Mouse (Mus musculus) thymus, postnatal 10 days (tissue): ENCODE data around the gene Entpd4b.
"Not testable (repeated sequence)": the region's sequence is repeated elsewhere in the genome, so short reads cannot be mapped to it uniquely, and the experiment has no call there.

ENCODE experiments used
- DNase-seq, 2 experiments: peaks; one replicate each; pipeline ENCODE4 v3.0.0; 2021; ENCODE audit warnings: low spot score in 2 of 2

The Entpd4b gene

DNA sequence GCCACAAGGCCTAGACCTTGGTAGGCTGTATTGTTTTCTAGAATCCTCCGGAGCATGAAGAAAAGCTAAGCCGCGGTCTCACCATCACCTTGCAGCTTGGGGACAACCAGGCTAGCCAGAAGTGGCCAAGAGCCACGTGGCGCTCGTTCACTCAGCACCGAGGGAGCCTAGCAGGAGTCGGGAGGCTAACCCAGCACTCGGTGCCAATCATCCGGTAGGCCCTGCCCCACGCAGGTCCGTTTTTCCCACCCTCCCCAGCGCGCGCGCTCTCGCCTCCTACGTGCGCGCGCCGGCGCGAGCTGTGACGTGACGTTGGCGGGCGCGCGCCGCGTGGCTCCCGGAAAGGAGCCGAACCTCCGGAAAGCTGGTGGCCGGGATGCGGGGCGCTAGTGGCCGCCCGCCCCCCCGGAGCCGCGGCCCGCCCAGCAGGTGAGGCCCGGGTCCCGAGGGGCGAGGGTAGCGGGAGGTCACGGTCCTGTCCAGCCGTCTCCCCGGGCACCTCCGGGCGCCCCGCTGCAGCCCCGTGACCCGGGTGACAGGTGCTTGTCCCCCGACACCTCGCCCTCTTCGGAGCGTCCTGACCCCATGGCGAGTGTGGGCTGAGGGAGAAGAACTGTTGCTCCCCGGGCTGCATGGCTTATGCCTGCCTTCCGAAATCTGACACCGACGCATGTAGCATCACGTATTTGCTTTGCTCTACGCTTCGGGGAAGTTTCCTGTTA, at the start of gene Entpd4b:
Gene Entpd4b (plus strand): TSS at position 315 of the 722 bp plus-strand sequence.
- DNase-seq, result not testable (repeated sequence)

DNA sequence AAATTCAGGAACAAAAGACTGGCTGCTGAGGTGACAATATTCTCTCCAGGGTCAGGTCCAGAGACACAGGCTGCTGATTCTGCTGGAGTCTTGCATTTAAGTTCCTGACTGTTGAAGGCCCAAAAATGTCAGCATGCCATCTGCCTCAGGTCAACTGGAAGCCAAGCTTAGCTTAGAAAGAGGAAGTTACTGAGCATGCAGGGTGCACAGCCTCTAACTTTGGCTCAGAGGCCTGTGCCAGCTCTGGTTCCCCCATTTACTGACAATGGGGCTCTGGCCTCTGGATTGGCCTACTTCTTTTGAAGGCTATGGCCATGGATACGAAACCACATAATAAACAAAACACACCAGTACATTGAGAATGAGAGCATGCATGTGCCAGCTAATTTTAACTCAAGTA, 48.2 kb upstream of the Entpd4b start:
- not testable (repeated sequence) for DNase-seq

- not testable (repeated sequence) for DNase-seq
Observed at GRCm38 (mm10) chr14:69512449-69512848, 42.8 kb upstream of the Entpd4b start, which contains the start of gene Gm27179. Gm27179 (minus strand) TSS chr14:69512549.

- not testable (repeated sequence) for DNase-seq
Observed at GRCm38 (mm10) chr14:69520810-69521209, 34.4 kb upstream of the Entpd4b start.

DNA sequence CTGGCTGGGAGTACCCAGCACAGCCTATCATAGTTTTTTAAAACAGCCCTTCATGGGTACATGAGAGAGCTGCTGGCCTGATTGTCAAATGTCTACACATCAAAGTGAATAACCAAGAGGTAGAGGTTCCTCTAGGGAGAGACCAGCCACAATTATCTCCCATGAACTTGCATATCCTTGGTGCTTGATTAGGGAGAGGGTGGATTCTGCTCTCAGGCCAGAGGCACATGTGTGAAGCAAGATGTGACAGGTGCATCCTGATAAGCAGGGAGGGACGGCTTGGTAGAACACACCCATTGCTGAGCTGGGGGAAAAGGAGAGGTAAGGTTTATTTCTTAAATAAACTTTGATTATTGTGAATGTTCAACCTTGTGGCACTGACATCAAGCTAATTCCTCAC, 32.2 kb upstream of the Entpd4b start:
- not testable (repeated sequence) for DNase-seq

GRCm38 (mm10) chr14:69526202-69526601, 29.0 kb upstream of the Entpd4b start:
- not testable (repeated sequence) for DNase-seq

DNA sequence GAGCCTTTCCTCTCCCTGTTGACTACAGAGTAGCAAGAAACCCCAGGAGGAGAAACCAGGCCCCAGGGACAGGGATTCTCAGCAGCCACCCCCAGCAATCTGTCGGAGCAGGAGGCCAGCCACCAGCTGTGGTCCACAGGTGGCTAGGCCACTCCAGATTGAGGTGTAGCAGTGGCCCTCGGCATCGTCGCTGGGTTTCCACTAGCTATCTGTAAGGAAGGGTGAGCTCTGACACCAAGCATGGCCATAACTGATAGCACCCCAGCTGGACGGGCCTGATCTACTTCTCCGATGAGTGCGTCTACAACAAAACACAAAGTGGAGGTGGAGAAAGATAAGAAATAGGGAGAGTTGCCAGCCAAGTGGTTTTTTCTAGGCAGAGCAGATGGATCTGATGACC, 18.7 kb upstream of the Entpd4b start:
- DNase-seq, result not testable (repeated sequence)

DNA sequence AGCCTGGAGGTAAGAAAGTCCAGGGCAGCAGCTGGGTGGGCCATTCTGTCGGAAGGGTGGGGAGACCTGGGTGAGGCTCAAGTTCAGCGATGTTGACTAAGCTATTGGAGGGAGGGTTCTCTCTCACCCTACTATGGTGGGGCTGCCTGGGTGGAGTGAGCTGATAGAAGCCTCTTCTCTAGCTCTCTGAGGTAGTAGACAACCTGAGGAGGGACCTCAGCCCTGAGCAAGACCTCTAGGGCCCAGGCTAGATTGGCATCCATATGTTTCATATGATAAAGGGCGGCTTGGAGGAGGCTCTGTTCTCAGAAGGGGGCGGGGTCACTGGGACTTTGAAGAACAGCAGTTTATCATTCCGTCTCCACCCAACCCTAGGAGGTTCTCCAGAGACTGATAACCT, 15.1 kb upstream of the Entpd4b start:
- DNase-seq, result not testable (repeated sequence)

DNA sequence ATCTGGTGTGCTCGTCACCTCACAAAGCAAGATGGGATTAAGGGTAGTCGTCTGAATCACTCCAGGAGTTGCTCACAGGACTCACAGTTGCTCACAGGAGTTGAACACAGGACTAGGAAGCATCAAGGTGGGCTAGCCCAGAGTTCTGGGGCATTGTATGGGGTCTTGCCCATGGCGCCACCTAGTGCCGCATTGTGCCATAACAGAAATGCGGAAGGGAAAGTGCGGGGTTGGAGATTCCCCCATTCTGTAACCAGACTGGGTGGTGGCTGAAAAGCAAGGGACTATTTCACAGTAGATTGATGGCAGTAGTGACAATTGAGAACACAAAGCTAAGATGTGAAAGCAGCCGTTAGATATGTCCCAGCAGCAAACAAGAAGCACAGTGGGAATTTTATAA, 12.5 kb upstream of the Entpd4b start:
- not testable (repeated sequence) for DNase-seq

- not testable (repeated sequence) for DNase-seq
Observed at GRCm38 (mm10) chr14:69544033-69544432, 11.2 kb upstream of the Entpd4b start.

GRCm38 (mm10) chr14:69545052-69545451, 10.2 kb upstream of the Entpd4b start:
- DNase-seq, result not testable (repeated sequence)

DNA sequence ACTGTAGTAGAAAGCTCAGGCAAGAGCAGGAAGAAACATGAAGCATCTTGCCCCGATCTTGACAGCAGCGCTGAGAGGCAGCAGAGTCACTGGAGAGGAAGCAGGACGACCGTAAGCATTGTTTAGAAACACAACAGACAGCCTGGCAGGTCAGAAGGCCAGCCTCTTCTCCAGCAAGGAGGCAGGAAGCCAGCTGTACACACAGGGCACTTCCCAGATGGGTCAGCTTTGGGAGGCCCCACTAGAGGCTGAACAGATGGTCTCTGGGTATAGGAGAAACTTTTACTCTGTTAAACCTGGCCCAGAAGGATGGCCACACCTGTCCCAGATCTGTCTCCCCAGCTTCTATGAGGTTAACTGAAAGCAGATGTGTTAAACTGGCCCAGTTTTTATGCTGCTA, 7.9 kb upstream of the Entpd4b start:
- not testable (repeated sequence) for DNase-seq

GRCm38 (mm10) chr14:69556820-69557219, 1.6 kb downstream of the Entpd4b start:
- DNase-seq, result not testable (repeated sequence)

GRCm38 (mm10) chr14:69557550-69557949, 2.3 kb downstream of the Entpd4b start:
- DNase-seq, result not testable (repeated sequence)
